In genomic region chrX:51343595-51343994, GRCm38 (mm10) we compare ENCODE assay signal across 23 mouse cellular contexts.
"Had no signal": no experiment of that assay in that cellular context is flagged by ENCODE, and none has a peak within 500 bp of the region (broad histone marks: within the 10 kb centered on the region; RNA-seq: fewer than 3 reads in every experiment).

No protein-coding gene starts in this region.

- H3K4me3 ChIP-seq: gastrocnemius, adult 2 months; heart, embryonic 13.5 days; heart, embryonic 15.5 days; hindbrain, embryonic 13.5 days; hindbrain, embryonic 15.5 days; limb, embryonic 13.5 days; limb, embryonic 15.5 days; liver, embryonic 12.5 days had no signal

- H3K9me3 ChIP-seq: heart, embryonic 13.5 days; heart, embryonic 15.5 days; hindbrain, embryonic 13.5 days; hindbrain, embryonic 15.5 days; limb, embryonic 13.5 days; limb, embryonic 15.5 days; liver, embryonic 12.5 days had no signal

- H3K9ac ChIP-seq: heart, embryonic 13.5 days; heart, embryonic 15.5 days; hindbrain, embryonic 13.5 days; hindbrain, embryonic 15.5 days; limb, embryonic 13.5 days; limb, embryonic 15.5 days; liver, embryonic 12.5 days; liver, embryonic 14.5 days had no signal

- H3K27me3 ChIP-seq: heart, embryonic 15.5 days; hindbrain, embryonic 13.5 days; hindbrain, embryonic 15.5 days; limb, embryonic 13.5 days; limb, embryonic 15.5 days; liver, embryonic 12.5 days had no signal

- ATAC-seq: hindbrain, postnatal 0 days; liver, embryonic 12.5 days had no signal

- DNase-seq: gastrocnemius, adult 2 months; gastrocnemius, postnatal 10 days; gastrocnemius, postnatal 25 days; heart, adult 18-20 months; heart, postnatal 14 days; heart, postnatal 36 days; kidney, adult 18-20 months; kidney, adult 8-10 months; kidney, postnatal 10 days; kidney, postnatal 36 days; layer of hippocampus, adult 9-11 months; layer of hippocampus, postnatal 36 days; left cerebral cortex, postnatal 4 days had no signal

- H3K4me1 ChIP-seq: heart, embryonic 13.5 days; heart, embryonic 15.5 days; hindbrain, embryonic 13.5 days; hindbrain, embryonic 15.5 days; limb, embryonic 13.5 days; limb, embryonic 15.5 days; liver, embryonic 12.5 days had no signal

- H3K4me2 ChIP-seq: heart, embryonic 11.5 days; heart, embryonic 13.5 days; heart, embryonic 15.5 days; hindbrain, embryonic 13.5 days; hindbrain, embryonic 15.5 days; limb, embryonic 13.5 days; limb, embryonic 15.5 days; liver, embryonic 12.5 days had no signal

- H3K27ac ChIP-seq: gastrocnemius, adult 2 months; heart, embryonic 13.5 days; heart, embryonic 15.5 days; hindbrain, embryonic 13.5 days; hindbrain, embryonic 15.5 days; hindbrain, postnatal 0 days; limb, embryonic 13.5 days; limb, embryonic 15.5 days; liver, embryonic 12.5 days; liver, embryonic 14.5 days had no signal

- H3K36me3 ChIP-seq: heart, embryonic 13.5 days; heart, embryonic 15.5 days; hindbrain, embryonic 13.5 days; hindbrain, embryonic 15.5 days; limb, embryonic 13.5 days; limb, embryonic 15.5 days; liver, embryonic 12.5 days had no signal
